Mouse (Mus musculus): ENCODE data around the gene Zfp142. TPM values are rescaled to one million over a fixed set of nuclear protein-coding genes. Genes with fewer than 3 reads are reported as not detected.

Gene Zfp142
- total RNA-seq, 2 experiments from 2014 or later: 13.8 to 26.5 TPM

- ATAC-seq (replicated peaks; ENCODE audit: low FRiP score, low TSS enrichment, poor library complexity, severe bottlenecking): no peak
Measured at GRCm38 (mm10) chr1:74524746-74525145, 63.3 kb downstream of the Zfp142 start.

GRCm38 (mm10) chr1:74519875-74520274, 68.2 kb downstream of the Zfp142 start:
- no peak for ATAC-seq (replicated peaks; ENCODE audit: low FRiP score, low TSS enrichment, poor library complexity, severe bottlenecking)

Other genes starting within 250 kb of the Zfp142 start
- not detected in 2 replicates for gene Catip, start 226.1 kb downstream of the Zfp142 start, total RNA-seq (2014; fragmentation: Nextera tagmentation)
- not detected in 2 replicates for gene Catip, start 226.1 kb downstream of the Zfp142 start, total RNA-seq (2017)
- not detected in 2 replicates for gene Slc11a1, start 213.1 kb downstream of the Zfp142 start, total RNA-seq (2014; fragmentation: Nextera tagmentation)
- 0.42 TPM in 1 of 2 replicates, not detected in the other for gene Slc11a1, start 213.1 kb downstream of the Zfp142 start, total RNA-seq (2017)
- gene Ctdsp1, start 196.7 kb downstream of the Zfp142 start, total RNA-seq (2014; fragmentation: Nextera tagmentation): 84.0 and 87.0 TPM in 2 replicates
- gene Ctdsp1, start 196.7 kb downstream of the Zfp142 start, total RNA-seq (2017): 19.5 and 26.8 TPM in 2 replicates
- gene Vil1, start 178.9 kb downstream of the Zfp142 start, total RNA-seq (2014; fragmentation: Nextera tagmentation): not detected in 2 replicates
- gene Vil1, start 178.9 kb downstream of the Zfp142 start, total RNA-seq (2017): not detected in 2 replicates
- 65.5 and 83.3 TPM in 2 replicates for gene Cnot9, start 82.2 kb downstream of the Zfp142 start, total RNA-seq (2014; fragmentation: Nextera tagmentation)
- 122 and 130 TPM in 2 replicates for gene Cnot9, start 82.2 kb downstream of the Zfp142 start, total RNA-seq (2017)
- gene Plcd4, start 45.4 kb downstream of the Zfp142 start, total RNA-seq (2014; fragmentation: Nextera tagmentation): not detected in 2 replicates
- gene Plcd4, start 45.4 kb downstream of the Zfp142 start, total RNA-seq (2017): 0.33 TPM in 1 of 2 replicates, not detected in the other
- gene Usp37, start 44.0 kb downstream of the Zfp142 start, total RNA-seq (2014; fragmentation: Nextera tagmentation): 31.1 and 40.1 TPM in 2 replicates
- 39.9 and 70.7 TPM in 2 replicates for gene Usp37, start 44.0 kb downstream of the Zfp142 start, total RNA-seq (2017)
- gene Bcs1l, start within 50 bp of the Zfp142 start, total RNA-seq (2014; fragmentation: Nextera tagmentation): 27.8 and 29.7 TPM in 2 replicates
- 14.4 and 21.1 TPM in 2 replicates for gene Bcs1l, start within 50 bp of the Zfp142 start, total RNA-seq (2017)
- gene Rnf25, start 13.2 kb upstream of the Zfp142 start, total RNA-seq (2014; fragmentation: Nextera tagmentation): 38.6 and 49.9 TPM in 2 replicates
- 22.7 and 26.5 TPM in 2 replicates for gene Rnf25, start 13.2 kb upstream of the Zfp142 start, total RNA-seq (2017)
- gene Stk36, start 13.2 kb upstream of the Zfp142 start, total RNA-seq (2014; fragmentation: Nextera tagmentation): 0.20 and 0.82 TPM in 2 replicates
- gene Stk36, start 13.2 kb upstream of the Zfp142 start, total RNA-seq (2017): not detected in 2 replicates
- gene Ttll4, start 73.5 kb upstream of the Zfp142 start, total RNA-seq (2014; fragmentation: Nextera tagmentation): 46.8 and 55.5 TPM in 2 replicates
- 19.8 and 38.2 TPM in 2 replicates for gene Ttll4, start 73.5 kb upstream of the Zfp142 start, total RNA-seq (2017)
- 2.0 TPM in 1 of 2 replicates, not detected in the other for gene Cyp27a1, start 125.3 kb upstream of the Zfp142 start, total RNA-seq (2014; fragmentation: Nextera tagmentation)
- 1.9 TPM in 1 of 2 replicates, not detected in the other for gene Cyp27a1, start 125.3 kb upstream of the Zfp142 start, total RNA-seq (2017)
- not detected in 2 replicates for gene Prkag3, start 161.0 kb upstream of the Zfp142 start, total RNA-seq (2014; fragmentation: Nextera tagmentation)
- gene Prkag3, start 161.0 kb upstream of the Zfp142 start, total RNA-seq (2017): not detected in 2 replicates
- gene Wnt6, start 183.6 kb upstream of the Zfp142 start, total RNA-seq (2014; fragmentation: Nextera tagmentation): not detected in 2 replicates
- not detected in 2 replicates for gene Wnt6, start 183.6 kb upstream of the Zfp142 start, total RNA-seq (2017)
- not detected in 2 replicates for gene Wnt10a, start 203.3 kb upstream of the Zfp142 start, total RNA-seq (2014; fragmentation: Nextera tagmentation)
- not detected in 2 replicates for gene Wnt10a, start 203.3 kb upstream of the Zfp142 start, total RNA-seq (2017)

Measured in megakaryocyte-erythroid progenitor cell, adult 5-6 weeks (primary cell).